Mouse (Mus musculus) G1E (cell line): ENCODE measurements around the gene Katna1.

Experiments
- CTCF ChIP-seq: IDR thresholded peaks from 2 replicates; pipeline ENCODE4 v1.5.1; 2012; ENCODE audit warnings: low read depth, low read length, inconsistent platforms, mixed read lengths
- POLR2AphosphoS5 ChIP-seq: IDR thresholded peaks from 2 replicates; pipeline ENCODE4 v1.6.1; 2012; ENCODE audit warnings: low read depth, low read length, inconsistent platforms; ENCODE audit not compliant: insufficient replicate concordance

DNA sequence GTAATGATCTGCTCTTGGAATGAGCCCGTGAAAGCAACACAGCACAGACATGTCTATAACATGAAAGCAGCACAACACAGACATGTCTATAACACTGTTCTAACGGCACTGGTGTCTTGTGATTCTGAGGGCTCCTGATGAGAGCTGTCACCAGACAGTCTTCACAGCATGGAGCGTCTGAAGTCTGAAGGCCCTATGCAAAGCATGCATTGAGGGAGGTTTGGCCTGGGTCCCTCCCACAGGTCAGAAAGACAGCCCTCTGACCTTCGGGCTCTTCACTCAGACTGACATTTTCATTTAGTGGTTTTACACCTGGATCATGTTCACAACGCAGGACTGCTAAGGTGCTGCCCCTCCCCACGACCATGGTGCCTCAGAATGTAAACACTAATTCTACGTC lies 10.7 kb upstream of the Katna1 start:
- no peak for TF ChIP-seq CTCF
- TF ChIP-seq POLR2AphosphoS5, result no peak
